Mouse (Mus musculus) ES-E14 (cell line): ENCODE data around the gene Gtf3c5.

Experiments
- ZC3H11A ChIP-seq: IDR thresholded peaks from 2 replicates; pipeline ENCODE4 v1.6.1; 2012; ENCODE audit warnings: low read depth, mild to moderate bottlenecking, inconsistent platforms, low read length, borderline replicate concordance
- ZNF384 ChIP-seq: IDR thresholded peaks from 2 replicates; pipeline ENCODE4 v1.6.1; 2012; ENCODE audit warnings: low read depth, low read length, inconsistent platforms

GRCm38 (mm10) chr2:28563830-28564229, 19.7 kb downstream of the Gtf3c5 start:
- no peak for TF ChIP-seq ZC3H11A
- TF ChIP-seq ZNF384: no peak
